Mouse (Mus musculus) forebrain, embryonic 11.5 days (tissue): ENCODE data around the gene Tusc2. TPM values are rescaled to one million over a fixed set of nuclear protein-coding genes. Genes with fewer than 3 reads are reported as not detected.
"Not testable (repeated sequence)": the region's sequence is repeated elsewhere in the genome, so short reads cannot be mapped to it uniquely, and the experiment has no call there.

ENCODE experiments used
- ATAC-seq: fragments of 200-750 bp; cut with Nextera tagmentation; replicated peaks from 2 replicates; pipeline ENCODE4 v1.8.0; 2017; ENCODE audit warnings: moderate TSS enrichment; ENCODE audit not compliant: low FRiP score
- DNase-seq: peaks from one replicate; pipeline ENCODE4 v3.0.0-alpha.2; 2017; ENCODE audit warnings: low spot score
- H3K27ac ChIP-seq: fragments of 300-500 bp; sonication (generic); 2 replicates; pipeline ENCODE4 v1.5.1; 2014; ENCODE audit warnings: low read depth, low read length
- H3K27me3 ChIP-seq: fragments of 300-500 bp; sonication (generic); 2 replicates; pipeline ENCODE4 v1.6.1; 2014; ENCODE audit warnings: mild to moderate bottlenecking, low read length, mixed read lengths; ENCODE audit not compliant: control insufficient read depth, insufficient read depth
- H3K36me3 ChIP-seq: fragments of 300-500 bp; sonication (generic); 2 replicates; pipeline ENCODE4 v1.6.1; 2014; ENCODE audit warnings: mild to moderate bottlenecking, low read length, moderate library complexity, mixed read lengths; ENCODE audit not compliant: control insufficient read depth, insufficient read depth
- H3K4me1 ChIP-seq: fragments of 300-500 bp; sonication (generic); replicated peaks from 2 replicates; pipeline ENCODE4 v1.6.1; 2014; ENCODE audit warnings: low read length, mixed read lengths; ENCODE audit not compliant: control insufficient read depth, insufficient read depth
- H3K4me2 ChIP-seq: fragments of 300-500 bp; sonication (generic); 2 replicates; pipeline ENCODE4 v1.6.1; 2014; ENCODE audit warnings: low read depth, mild to moderate bottlenecking, low read length, moderate library complexity, mixed read lengths; ENCODE audit not compliant: severe bottlenecking
- H3K4me3 ChIP-seq: fragments of 300-500 bp; sonication (generic); 2 replicates; pipeline ENCODE4 v1.5.1; 2014; ENCODE audit warnings: low read depth, low read length
- H3K9ac ChIP-seq: fragments of 300-500 bp; sonication (generic); 2 replicates; pipeline ENCODE4 v1.6.1; 2014; ENCODE audit warnings: low read length
- H3K9me3 ChIP-seq: fragments of 300-500 bp; sonication (generic); 2 replicates; pipeline ENCODE4 v1.6.1; 2016; ENCODE audit warnings: low read length, mixed read lengths; ENCODE audit not compliant: control insufficient read depth
- WGBS: fragments of 180-500 bp; shearing (Covaris S2); extraction: QIAGEN DNeasy Blood & Tissue Kit; methylation state at CpG from one replicate; pipeline ENCODE4 v1.1.7; 2014; 5-methylcytosine and 5-hydroxymethylcytosine counted together
- polyA plus RNA-seq: library from polyadenylated mRNA; unstranded; fragments of >200 nt; fragmentation: Nextera tagmentation; extraction: Ambion mirVana; gene quantifications from 2 replicates; pipeline ENCODE4 v1.2.1, GENCODE M21; 2014

Gene Tusc2
- polyA plus RNA-seq, 1 experiment from 2014 or later, result 81.9 TPM

DNA sequence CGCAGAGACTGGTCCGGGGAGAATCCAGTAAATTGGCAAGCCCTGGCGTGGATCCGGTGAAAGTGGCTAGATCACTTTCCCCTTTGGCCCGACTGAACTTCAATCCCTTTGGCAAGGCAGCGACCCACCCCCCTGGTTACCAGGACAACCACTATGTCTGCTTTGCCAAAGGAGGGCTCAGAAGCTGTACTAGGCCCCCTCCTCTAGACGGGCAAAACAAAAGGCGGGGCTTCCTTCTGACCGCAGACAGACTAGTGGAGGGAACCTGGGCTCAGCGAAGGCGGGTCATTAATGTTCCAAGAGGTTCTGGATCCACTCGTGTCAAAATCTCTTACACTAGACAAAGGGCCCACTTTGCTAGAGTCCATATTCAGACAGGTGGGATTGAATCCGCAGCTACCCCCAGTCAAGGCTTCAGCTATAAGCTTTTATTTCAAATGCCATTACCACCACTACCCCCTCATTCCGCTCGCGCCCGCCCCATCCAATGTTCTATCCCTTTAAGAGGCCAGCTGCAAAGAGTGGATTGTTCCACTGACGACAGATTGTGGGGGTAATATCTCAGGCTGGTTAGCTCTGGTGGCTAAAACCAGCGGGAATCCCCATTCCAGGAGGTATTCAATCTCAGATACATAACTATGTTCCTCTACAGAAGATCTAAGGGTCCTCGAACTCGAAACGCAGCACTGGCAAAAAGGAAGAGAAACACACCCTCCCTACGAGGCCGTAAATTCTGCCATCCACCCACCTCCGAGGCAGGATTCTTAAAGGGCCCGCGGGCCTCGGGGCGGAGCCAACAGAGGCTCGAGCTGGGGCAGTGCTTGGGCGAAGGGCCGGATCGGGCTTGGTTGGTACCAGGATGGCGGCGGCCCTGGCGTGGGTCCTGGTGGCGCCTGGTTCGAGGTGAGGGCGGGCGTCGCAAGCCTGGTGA is 5.5 kb downstream of the Tusc2 start:
- H3K9me3 ChIP-seq, result no peaks in the 10 kb centered on the region; the same call in 1 of the 2 replicates
- peak overlapping the region; percentile 81 for H3K4me2 ChIP-seq
- H3K9ac ChIP-seq, result peak overlapping the region; percentile 94
- no peaks in the 10 kb centered on the region for H3K27me3 ChIP-seq
- ATAC-seq, result peak; percentile 88
- peaks cover 26% of the 10 kb centered on the region for H3K4me1 ChIP-seq
- peak overlapping the region; percentile 81 for H3K27ac ChIP-seq
- peak; percentile 91 for DNase-seq
- under 1% methylated on average over 41 of the region's 41 CpGs for whole genome bisulfite sequencing
- H3K4me3 ChIP-seq, result peak overlapping the region; percentile 79
- peaks cover 19% of the 10 kb centered on the region for H3K36me3 ChIP-seq

DNA sequence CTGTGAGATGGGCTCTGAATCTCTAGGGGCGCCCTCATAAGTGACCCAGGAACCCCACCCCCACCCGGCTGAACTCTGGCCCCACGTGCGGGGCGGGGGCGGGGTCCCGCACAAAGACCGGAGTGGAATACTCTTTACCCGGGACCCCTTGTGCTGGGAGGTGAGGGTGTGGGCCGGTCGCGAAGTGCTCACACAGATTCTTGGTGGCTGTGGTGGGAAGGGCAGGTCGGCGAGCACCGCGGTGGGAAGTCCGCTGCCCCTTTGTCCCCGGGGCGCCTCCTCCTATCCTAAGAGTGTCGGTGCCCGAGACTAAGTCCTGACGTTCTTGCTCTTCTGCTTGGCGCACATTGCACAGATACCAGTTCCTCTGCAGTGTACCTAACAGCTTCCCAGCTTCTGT is 6.2 kb downstream of the Tusc2 start:
- DNase-seq (no peak), ATAC-seq (peak; percentile 14)
- Histone ChIP-seq H3K4me3 (peak overlapping the region; percentile 79), H3K4me2 (peak overlapping the region; percentile 81), H3K27me3 (no peaks in the 10 kb centered on the region), H3K27ac (peak overlapping the region; percentile 81), H3K9me3 (no peaks in the 10 kb centered on the region; the same call in 1 of the 2 replicates), H3K9ac (peak overlapping the region; percentile 94), H3K36me3 (peaks cover 21% of the 10 kb centered on the region), H3K4me1 (peaks cover 23% of the 10 kb centered on the region)
- WGBS, result under 1% methylated on average over 23 of the region's 23 CpGs

DNA sequence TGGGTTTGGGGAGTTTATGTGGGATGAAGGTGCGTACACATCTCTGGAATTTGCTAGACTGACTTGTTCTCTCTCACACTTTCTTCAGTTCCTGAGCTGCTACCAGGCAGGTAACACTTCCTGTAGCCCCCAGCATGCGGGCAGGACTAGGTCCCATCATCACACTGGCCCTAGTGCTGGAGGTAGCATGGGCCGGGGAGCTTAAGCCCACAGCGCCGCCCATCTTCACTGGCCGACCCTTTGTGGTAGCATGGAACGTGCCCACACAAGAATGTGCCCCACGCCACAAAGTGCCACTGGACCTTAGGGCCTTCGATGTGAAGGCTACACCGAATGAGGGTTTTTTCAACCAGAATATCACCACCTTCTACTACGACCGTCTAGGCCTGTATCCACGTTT is 7.0 kb downstream of the Tusc2 start:
- Histone ChIP-seq H3K4me1 (peaks cover 23% of the 10 kb centered on the region), H3K4me2 (peak overlapping the region; percentile 81), H3K4me3 (peak overlapping the region; percentile 79), H3K9ac (peak overlapping the region; percentile 94), H3K27ac (no peak overlapping the region), H3K27me3 (no peaks in the 10 kb centered on the region), H3K36me3 (peaks cover 25% of the 10 kb centered on the region), H3K9me3 (no peaks in the 10 kb centered on the region; the same call in 1 of the 2 replicates)
- WGBS, result 51% methylated on average over 13 of the region's 13 CpGs
- DNase-seq (no peak), ATAC-seq (no peak)

DNA sequence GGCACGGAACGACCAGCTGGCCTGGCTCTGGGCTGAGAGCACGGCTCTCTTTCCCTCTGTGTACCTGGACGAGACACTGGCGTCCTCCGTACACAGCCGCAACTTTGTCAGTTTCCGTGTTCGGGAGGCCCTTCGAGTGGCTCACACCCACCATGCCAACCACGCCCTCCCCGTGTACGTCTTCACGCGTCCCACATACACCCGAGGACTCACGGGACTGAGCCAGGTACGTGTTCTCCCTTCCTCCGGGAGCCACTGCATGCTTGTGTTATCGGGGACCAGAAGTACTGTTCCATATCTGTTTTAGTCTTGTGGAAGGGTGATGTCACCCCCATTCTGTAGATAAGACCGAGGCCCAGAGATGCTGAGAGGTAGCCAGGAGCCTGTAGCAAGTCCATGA is 7.8 kb downstream of the Tusc2 start:
- peak; percentile 52 for DNase-seq
- Histone ChIP-seq H3K36me3 (peaks cover 25% of the 10 kb centered on the region), H3K4me3 (peak overlapping the region; percentile 79; the same call in 1 of the 2 replicates), H3K9ac (peak overlapping the region; percentile 94; the same call in 1 of the 2 replicates), H3K9me3 (no peaks in the 10 kb centered on the region; the same call in 1 of the 2 replicates), H3K4me2 (peak overlapping the region; percentile 81), H3K27ac (no peak overlapping the region), H3K27me3 (no peaks in the 10 kb centered on the region), H3K4me1 (peaks cover 23% of the 10 kb centered on the region)
- no peak for ATAC-seq
- 90% methylated on average over 21 of the region's 21 CpGs for WGBS

DNA sequence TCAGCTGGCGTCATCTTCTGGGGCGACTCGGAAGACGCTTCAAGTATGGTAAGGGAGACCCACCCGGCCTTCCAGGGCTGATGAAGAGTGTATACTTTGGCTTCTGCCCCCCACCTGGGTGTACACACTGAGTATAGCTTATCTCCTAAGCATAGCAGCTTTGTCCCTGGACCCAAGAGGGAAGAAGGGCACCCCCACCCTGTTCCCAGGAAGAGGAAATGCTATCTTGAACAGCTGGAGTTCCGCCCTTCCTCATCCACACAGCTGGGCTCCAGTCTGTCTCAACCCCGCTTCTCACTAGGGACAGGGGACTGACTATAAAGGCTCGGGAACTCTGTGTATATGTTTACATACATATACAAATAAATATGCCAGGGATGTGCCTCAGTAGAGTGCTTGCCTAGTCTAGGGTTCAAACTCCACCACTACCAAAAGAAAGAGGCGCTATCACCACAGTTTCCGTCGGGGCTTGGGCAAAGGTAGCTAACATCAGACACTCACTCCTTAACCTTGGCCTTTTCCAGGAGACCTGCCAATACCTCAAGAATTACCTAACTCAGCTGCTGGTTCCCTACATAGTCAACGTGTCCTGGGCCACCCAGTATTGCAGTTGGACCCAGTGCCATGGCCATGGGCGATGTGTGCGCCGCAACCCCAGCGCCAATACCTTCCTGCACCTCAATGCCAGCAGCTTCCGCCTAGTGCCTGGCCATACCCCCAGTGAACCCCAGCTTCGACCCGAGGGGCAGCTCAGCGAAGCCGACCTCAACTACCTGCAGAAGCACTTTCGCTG is 8.7 kb downstream of the Tusc2 start:
- Histone ChIP-seq H3K4me3 (no peak overlapping the region), H3K27ac (no peak overlapping the region), H3K4me2 (no peak overlapping the region), H3K9me3 (no peaks in the 10 kb centered on the region; the same call in 1 of the 2 replicates), H3K9ac (no peak overlapping the region), H3K36me3 (peaks cover 25% of the 10 kb centered on the region), H3K27me3 (no peaks in the 10 kb centered on the region), H3K4me1 (peaks cover 23% of the 10 kb centered on the region)
- DNase-seq (no peak), ATAC-seq (no peak)
- WGBS, result 94% methylated on average over 22 of the region's 22 CpGs

DNA sequence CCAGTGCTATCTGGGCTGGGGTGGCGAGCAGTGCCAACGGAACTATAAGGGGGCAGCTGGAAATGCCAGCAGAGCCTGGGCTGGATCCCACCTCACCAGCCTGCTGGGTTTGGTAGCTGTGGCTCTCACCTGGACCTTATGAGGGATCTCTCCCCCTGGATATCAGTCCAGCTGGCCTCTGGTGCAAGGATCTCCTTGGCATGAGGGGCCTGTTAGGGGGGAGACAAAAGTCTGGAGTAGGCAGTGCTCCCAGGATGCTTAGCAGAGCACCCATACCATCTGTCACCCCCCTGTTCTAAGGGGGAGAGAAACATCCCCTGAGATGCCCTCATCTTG is 9.2 kb downstream of the Tusc2 start:
- Histone ChIP-seq H3K27ac (no peak overlapping the region), H3K4me1 (peaks cover 25% of the 10 kb centered on the region), H3K27me3 (no peaks in the 10 kb centered on the region), H3K9me3 (no peaks in the 10 kb centered on the region; the same call in 1 of the 2 replicates), H3K4me3 (no peak overlapping the region), H3K9ac (no peak overlapping the region), H3K36me3 (peaks cover 25% of the 10 kb centered on the region), H3K4me2 (no peak overlapping the region)
- DNase-seq (no peak), ATAC-seq (no peak)
- WGBS, result 92% methylated on average over 2 of the region's 2 CpGs

DNA sequence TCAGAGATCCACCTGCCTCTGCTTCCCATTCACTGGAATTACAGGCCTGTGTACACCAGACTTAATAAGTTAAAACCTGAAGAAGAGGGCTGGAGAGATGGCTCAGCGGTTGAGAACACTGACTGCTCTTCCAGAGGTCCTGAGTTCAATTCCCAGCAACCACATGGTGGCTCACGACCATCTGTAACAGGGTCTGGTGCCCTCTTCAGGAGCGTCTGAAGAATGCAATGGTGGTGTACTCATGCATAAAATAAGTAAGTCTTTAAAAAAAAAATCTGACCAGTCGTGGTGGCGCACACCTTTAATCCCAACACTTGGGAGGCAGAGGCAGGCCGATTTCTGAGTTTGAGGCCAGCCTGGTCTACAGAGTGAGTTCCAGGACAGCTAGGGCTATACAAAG is 10.7 kb downstream of the Tusc2 start:
- Histone ChIP-seq H3K36me3 (peaks cover 25% of the 10 kb centered on the region), H3K4me1 (peaks cover 19% of the 10 kb centered on the region)
- not testable (repeated sequence) for H3K4me2 ChIP-seq, H3K9me3 ChIP-seq, H3K4me3 ChIP-seq, H3K9ac ChIP-seq, DNase-seq, H3K27ac ChIP-seq, H3K27me3 ChIP-seq, ATAC-seq
- 83% methylated on average over 6 of the region's 6 CpGs for WGBS

DNA sequence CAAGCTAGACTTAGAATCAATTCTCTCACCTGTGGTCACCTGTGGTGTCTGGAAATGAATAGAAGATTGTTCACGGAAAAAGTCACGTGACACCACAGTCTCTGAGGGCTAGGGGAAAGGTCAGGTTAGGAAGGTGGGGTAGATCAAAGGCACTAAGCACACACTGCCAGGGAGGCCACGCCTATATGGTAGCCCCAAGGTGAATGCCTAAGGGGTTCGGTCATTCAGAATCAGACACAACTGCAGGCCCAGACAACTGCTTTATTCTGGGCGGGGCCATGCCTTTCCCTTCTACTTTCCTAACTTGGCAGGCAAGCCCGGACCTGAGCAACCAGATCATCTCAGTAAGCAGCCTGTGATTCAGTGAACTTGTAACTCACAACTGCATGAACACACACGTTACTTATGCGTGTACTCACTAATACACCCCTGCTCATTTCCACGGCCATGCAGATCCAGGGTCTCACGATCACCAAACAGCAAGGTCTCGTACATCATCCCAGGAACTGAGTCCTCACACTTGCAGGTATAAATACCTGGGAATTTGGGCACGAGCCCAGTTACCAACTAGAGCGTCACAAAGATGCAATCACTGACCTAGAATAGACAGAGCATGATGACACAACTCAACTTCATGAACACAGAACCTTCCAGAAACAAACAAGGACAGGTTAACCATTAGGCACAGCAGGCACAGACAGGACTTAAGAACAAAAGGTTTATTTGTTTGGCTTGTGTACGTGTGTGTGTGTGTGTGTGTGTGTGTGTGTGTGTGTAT is 12.7 kb downstream of the Tusc2 start:
- Histone ChIP-seq H3K27me3 (no peaks in the 10 kb centered on the region), H3K4me1 (peaks cover 13% of the 10 kb centered on the region), H3K4me3 (no peak overlapping the region), H3K4me2 (no peak overlapping the region), H3K27ac (no peak overlapping the region), H3K36me3 (peaks cover 25% of the 10 kb centered on the region), H3K9me3 (no peaks in the 10 kb centered on the region; the same call in 1 of the 2 replicates), H3K9ac (no peak overlapping the region)
- no peak for DNase-seq
- ATAC-seq, result no peak
- 84% methylated on average over 14 of the region's 14 CpGs for WGBS
